Mouse (Mus musculus) embryonic facial prominence, embryonic 11.5 days (tissue): ENCODE data around the gene Ncoa1. TPM values are rescaled to one million over a fixed set of nuclear protein-coding genes. Genes with fewer than 3 reads are reported as not detected.

Experiments
- ATAC-seq: fragments of 200-750 bp; cut with Nextera tagmentation; replicated peaks from 2 replicates; pipeline ENCODE4 v1.8.0; 2017; ENCODE audit warnings: low read depth; ENCODE audit not compliant: insufficient number of reproducible peaks, low FRiP score, low TSS enrichment
- DNase-seq: peaks from one replicate; pipeline ENCODE4 v3.0.0-alpha.2; 2015; ENCODE audit warnings: low spot score
- H3K27ac ChIP-seq: fragments of 300-500 bp; sonication (generic); replicated peaks from 2 replicates; pipeline ENCODE4 v1.5.1; 2014; ENCODE audit warnings: mild to moderate bottlenecking, low read depth, low read length, control low read depth
- H3K27me3 ChIP-seq: fragments of 300-500 bp; sonication (generic); 2 replicates; pipeline ENCODE4 v1.6.1; 2014; ENCODE audit warnings: mild to moderate bottlenecking, low read length, moderate library complexity, mixed read lengths; ENCODE audit not compliant: control insufficient read depth, insufficient read depth
- H3K36me3 ChIP-seq: fragments of 300-500 bp; sonication (generic); replicated peaks from 2 replicates; pipeline ENCODE4 v1.6.1; 2014; ENCODE audit warnings: low read depth, mild to moderate bottlenecking, low read length, moderate library complexity, mixed read lengths; ENCODE audit not compliant: control insufficient read depth, insufficient read depth
- H3K4me1 ChIP-seq: fragments of 300-500 bp; sonication (generic); 2 replicates; pipeline ENCODE4 v1.6.1; 2014; ENCODE audit warnings: low read length, mixed read lengths; ENCODE audit not compliant: control insufficient read depth, insufficient read depth
- H3K4me2 ChIP-seq: fragments of 300-500 bp; sonication (generic); 2 replicates; pipeline ENCODE4 v1.6.1; 2014; ENCODE audit warnings: low read depth, mild to moderate bottlenecking, control low read depth, low read length, moderate library complexity
- H3K4me3 ChIP-seq: fragments of 300-500 bp; sonication (generic); 2 replicates; pipeline ENCODE4 v1.5.1; 2014; ENCODE audit warnings: low read depth, low read length, control low read depth
- H3K9ac ChIP-seq: fragments of 300-500 bp; sonication (generic); replicated peaks from 2 replicates; pipeline ENCODE4 v1.6.1; 2014; ENCODE audit warnings: mild to moderate bottlenecking, control low read depth, low read length
- H3K9me3 ChIP-seq: fragments of 300-500 bp; sonication (generic); replicated peaks from 2 replicates; pipeline ENCODE4 v1.6.1; 2016; ENCODE audit warnings: mild to moderate bottlenecking, low read length, inconsistent platforms, mixed read lengths; ENCODE audit not compliant: control insufficient read depth
- WGBS: fragments of 180-500 bp; shearing (Covaris S2); extraction: QIAGEN DNeasy Blood & Tissue Kit; methylation state at CpG from one replicate; pipeline ENCODE4 v1.1.7; 2014; 5-methylcytosine and 5-hydroxymethylcytosine counted together
- polyA plus RNA-seq: library from polyadenylated mRNA; unstranded; fragments of >200 nt; fragmentation: Nextera tagmentation; extraction: Ambion mirVana; gene quantifications from 2 replicates; pipeline ENCODE4 v1.2.1, GENCODE M21; 2014

Ncoa1 gene
- polyA plus RNA-seq, 1 experiment from 2014 or later: 7.8 TPM

GRCm38 (mm10) chr12:4209196-4209595 lies 267.8 kb downstream of the Ncoa1 start:
- no peak for DNase-seq
- H3K4me2 ChIP-seq: no peak overlapping the region
- no peaks in the 10 kb centered on the region for H3K9me3 ChIP-seq
- H3K27ac ChIP-seq: no peak overlapping the region
- ATAC-seq: no peak
- no peaks in the 10 kb centered on the region; the same call in none of the 2 replicates for H3K36me3 ChIP-seq
- H3K27me3 ChIP-seq: no peaks in the 10 kb centered on the region
- no peak overlapping the region for H3K9ac ChIP-seq
- WGBS: 96% methylated on average over 9 of the region's 9 CpGs
- no peak overlapping the region for H3K4me3 ChIP-seq
- H3K4me1 ChIP-seq: no peaks in the 10 kb centered on the region

GRCm38 (mm10) chr12:4208405-4209133 lies 268.4 kb downstream of the Ncoa1 start:
- no peaks in the 10 kb centered on the region; the same call in none of the 2 replicates for H3K36me3 ChIP-seq

DNA sequence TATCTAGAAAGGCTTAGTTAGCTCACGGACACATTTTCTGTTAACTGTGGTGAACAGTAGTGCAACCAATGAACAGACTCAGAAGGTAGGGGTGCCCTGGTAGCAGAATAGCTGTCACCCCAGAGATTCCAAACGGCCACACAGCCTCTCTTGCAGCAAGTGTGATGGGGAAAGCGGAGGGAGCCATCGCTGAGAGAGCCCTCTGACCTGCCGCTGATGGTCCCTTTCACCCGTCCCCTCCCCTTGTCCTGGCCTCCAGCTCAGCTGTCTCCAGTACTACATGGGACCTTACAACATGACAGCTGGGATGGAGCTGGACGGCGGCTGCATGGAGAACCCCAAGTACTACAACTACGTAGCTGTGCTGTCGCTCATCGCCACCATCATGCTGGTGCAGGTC lies 270.9 kb downstream of the Ncoa1 start:
- H3K27me3 ChIP-seq: no peaks in the 10 kb centered on the region
- ATAC-seq (no peak), DNase-seq (no peak)
- H3K9ac ChIP-seq: no peak overlapping the region
- no peak overlapping the region for H3K4me2 ChIP-seq
- WGBS: 93% methylated on average over 11 of the region's 11 CpGs
- no peaks in the 10 kb centered on the region; the same call in 1 of the 2 replicates for H3K36me3 ChIP-seq
- no peak overlapping the region for H3K27ac ChIP-seq
- H3K4me1 ChIP-seq: no peaks in the 10 kb centered on the region
- no peaks in the 10 kb centered on the region for H3K9me3 ChIP-seq
- H3K4me3 ChIP-seq: no peak overlapping the region

More at GRCm38 (mm10) chr12:4208405-4209133, 268.4 kb downstream of the Ncoa1 start:
- Histone ChIP-seq H3K9ac (no peak overlapping the region), H3K27me3 (no peaks in the 10 kb centered on the region), H3K27ac (no peak overlapping the region), H3K4me3 (no peak overlapping the region), H3K4me1 (no peaks in the 10 kb centered on the region), H3K9me3 (no peaks in the 10 kb centered on the region), H3K4me2 (no peak overlapping the region)
- 78% methylated on average over 15 of the region's 15 CpGs for WGBS
- DNase-seq: peak; percentile 58
- ATAC-seq: no peak

DNA sequence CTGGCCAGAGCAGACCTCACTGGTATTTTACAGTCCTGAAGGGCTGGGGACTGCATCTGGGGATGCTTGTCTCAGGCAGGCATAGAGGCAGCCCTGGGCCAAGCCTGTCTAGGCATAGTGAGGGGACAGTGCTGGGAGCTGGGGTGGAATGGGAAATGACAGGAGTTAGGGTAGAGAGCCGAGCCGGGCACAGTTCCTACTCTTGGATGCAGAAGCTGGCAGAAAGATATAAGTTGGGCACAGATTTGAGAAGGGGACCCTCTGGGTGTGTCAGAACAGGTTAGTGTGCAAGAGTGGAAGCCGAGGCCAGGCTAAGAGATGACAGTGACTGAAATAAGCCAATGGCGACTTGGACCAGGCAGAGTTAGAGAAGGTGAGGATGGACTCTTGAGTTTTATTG lies 274.8 kb downstream of the Ncoa1 start:
- Histone ChIP-seq H3K4me1 (no peaks in the 10 kb centered on the region), H3K36me3 (no peaks in the 10 kb centered on the region; the same call in 1 of the 2 replicates), H3K9me3 (no peaks in the 10 kb centered on the region), H3K4me2 (no peak overlapping the region), H3K27ac (no peak overlapping the region), H3K4me3 (no peak overlapping the region), H3K27me3 (no peaks in the 10 kb centered on the region), H3K9ac (no peak overlapping the region)
- 91% methylated on average over 4 of the region's 4 CpGs for WGBS
- DNase-seq (no peak), ATAC-seq (no peak)

GRCm38 (mm10) chr12:4201454-4202200 lies 275.4 kb downstream of the Ncoa1 start:
- Histone ChIP-seq H3K9me3 (no peaks in the 10 kb centered on the region), H3K9ac (no peak overlapping the region), H3K36me3 (no peaks in the 10 kb centered on the region; the same call in 1 of the 2 replicates), H3K27me3 (no peaks in the 10 kb centered on the region), H3K4me3 (no peak overlapping the region), H3K27ac (no peak overlapping the region), H3K4me1 (no peaks in the 10 kb centered on the region), H3K4me2 (no peak overlapping the region)
- no peak for DNase-seq
- no peak for ATAC-seq
- WGBS: 91% methylated on average over 13 of the region's 13 CpGs

- DNase-seq (no peak), ATAC-seq (no peak)
- Histone ChIP-seq H3K36me3 (no peaks in the 10 kb centered on the region), H3K27me3 (no peaks in the 10 kb centered on the region), H3K4me1 (no peaks in the 10 kb centered on the region), H3K4me3 (no peak overlapping the region), H3K9me3 (no peaks in the 10 kb centered on the region), H3K27ac (no peak overlapping the region), H3K4me2 (no peak overlapping the region), H3K9ac (no peak overlapping the region)
- 95% methylated on average over 11 of the region's 11 CpGs for WGBS
Measured at GRCm38 (mm10) chr12:4199271-4199670, 277.7 kb downstream of the Ncoa1 start.

- no peak for DNase-seq
Measured at GRCm38 (mm10) chr12:4198702-4199101, 278.3 kb downstream of the Ncoa1 start.

More at GRCm38 (mm10) chr12:4198702-4199101, 278.3 kb downstream of the Ncoa1 start:
- no peak overlapping the region for H3K9ac ChIP-seq
- no peaks in the 10 kb centered on the region for H3K9me3 ChIP-seq
- no peaks in the 10 kb centered on the region for H3K36me3 ChIP-seq
- WGBS: 91% methylated on average over 4 of the region's 4 CpGs
- no peak overlapping the region for H3K4me2 ChIP-seq
- H3K27ac ChIP-seq: no peak overlapping the region
- no peaks in the 10 kb centered on the region for H3K4me1 ChIP-seq
- H3K27me3 ChIP-seq: no peaks in the 10 kb centered on the region
- ATAC-seq: no peak
- H3K4me3 ChIP-seq: no peak overlapping the region
